Mouse (Mus musculus) MEL (cell line): ENCODE measurements around the gene Prelid3b.

Source experiments
- CHD1 ChIP-seq: IDR thresholded peaks from 2 replicates; pipeline ENCODE4 v1.6.1; 2012; ENCODE audit warnings: low read depth, mild to moderate bottlenecking, inconsistent platforms, low read length, improper control_type of control experiment
- CTCF ChIP-seq, 3 experiments: IDR thresholded peaks in 2 of 3; conservative IDR thresholded peaks in 1 of 3; 2 replicates each; pipeline ENCODE4 v1.5.1; 2011 to 2012; ENCODE audit warnings: low read length in 3 of 3, low read depth in 2 of 3, mild to moderate bottlenecking in 2 of 3, improper control_type of control experiment in 1 of 3, inconsistent platforms in 1 of 3, mixed read lengths in 1 of 3, moderate library complexity in 1 of 3; ENCODE audit not compliant: control insufficient read depth in 1 of 3, insufficient read depth in 1 of 3, poor library complexity in 1 of 3, severe bottlenecking in 1 of 3
- EP300 ChIP-seq, 2 experiments: IDR thresholded peaks; 2 replicates each; pipeline ENCODE4 v1.6.1; 2011; ENCODE audit warnings: improper control_type of control experiment in 2 of 2, low read length in 2 of 2, low read depth in 1 of 2, mild to moderate bottlenecking in 1 of 2
- GATA1 ChIP-seq: IDR thresholded peaks from 2 replicates; pipeline ENCODE4 v1.6.1; 2011; ENCODE audit warnings: low read depth, low read length, improper control_type of control experiment
- JUND ChIP-seq: IDR thresholded peaks from 2 replicates; pipeline ENCODE4 v1.6.1; 2011; ENCODE audit warnings: low read depth, mild to moderate bottlenecking, improper control_type of control experiment, low read length
- MEF2A ChIP-seq: IDR thresholded peaks from 2 replicates; pipeline ENCODE4 v1.6.1; 2014; ENCODE audit warnings: low read depth, mild to moderate bottlenecking, inconsistent platforms, low read length, improper control_type of control experiment; ENCODE audit not compliant: poor library complexity, insufficient replicate concordance, severe bottlenecking; ENCODE audit errors: extremely low read depth
- NRF1 ChIP-seq: IDR thresholded peaks from 2 replicates; pipeline ENCODE4 v1.6.1; 2014; ENCODE audit warnings: low read depth, mild to moderate bottlenecking, inconsistent platforms, low read length, improper control_type of control experiment, moderate library complexity; ENCODE audit not compliant: poor library complexity, insufficient read depth, severe bottlenecking
- POLR2A ChIP-seq, 2 experiments: IDR thresholded peaks; 2 replicates each; pipeline ENCODE4 v1.6.1; 2011 to 2012; ENCODE audit warnings: low read length in 2 of 2, mild to moderate bottlenecking in 2 of 2, control low read depth in 1 of 2, improper control_type of control experiment in 1 of 2, low read depth in 1 of 2, moderate library complexity in 1 of 2; ENCODE audit not compliant: control insufficient read depth in 1 of 2, insufficient read depth in 1 of 2, poor library complexity in 1 of 2
- RCOR1 ChIP-seq: IDR thresholded peaks from 2 replicates; pipeline ENCODE4 v1.6.1; 2012; ENCODE audit warnings: low read depth, mild to moderate bottlenecking, inconsistent platforms, low read length, improper control_type of control experiment
- TCF12 ChIP-seq: IDR thresholded peaks from 2 replicates; pipeline ENCODE4 v1.6.1; 2014; ENCODE audit warnings: low read depth, mild to moderate bottlenecking, inconsistent platforms, low read length, improper control_type of control experiment, moderate library complexity
- UBTF ChIP-seq: IDR thresholded peaks from 2 replicates; pipeline ENCODE4 v1.6.1; 2012; ENCODE audit warnings: low read depth, mild to moderate bottlenecking, inconsistent platforms, low read length, improper control_type of control experiment, moderate library complexity, borderline replicate concordance; ENCODE audit not compliant: insufficient read depth

DNA sequence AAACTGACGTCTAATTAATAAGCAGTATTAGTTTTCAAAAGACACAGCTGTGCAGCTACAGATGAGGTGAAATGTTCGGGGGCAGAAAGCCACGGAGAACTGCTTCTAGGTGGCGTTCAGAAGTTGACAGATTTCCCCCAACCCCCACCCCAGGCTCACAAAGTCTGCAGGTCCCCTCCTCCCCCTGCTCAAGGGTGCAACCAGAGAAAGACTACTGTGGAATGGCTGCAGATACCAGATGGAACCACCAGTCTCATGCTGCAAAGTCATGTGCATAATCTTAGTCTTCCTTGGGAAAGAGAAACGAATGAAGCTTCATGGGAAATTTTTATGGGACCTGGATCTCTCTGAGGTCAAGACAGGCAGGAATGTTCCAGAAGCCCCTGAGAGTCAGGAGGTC lies 29.4 kb upstream of the Prelid3b start:
- TF ChIP-seq CTCF (IDR thresholded peaks at IDR 0.05 in 2 of 3, conservative IDR thresholded peaks at IDR 0.05 in 1 of 3; ENCODE audit: control insufficient read depth in 1 of 3, insufficient read depth in 1 of 3, low read depth in 2 of 3, low read length in 3 of 3, poor library complexity in 1 of 3, severe bottlenecking in 1 of 3) (no peak), CHD1 (no peak), RCOR1 (no peak), POLR2A (IDR thresholded peaks at IDR 0.05; ENCODE audit: control insufficient read depth in 1 of 2, insufficient read depth in 1 of 2, low read depth in 1 of 2, low read length in 2 of 2, poor library complexity in 1 of 2) (no peak), MEF2A (no peak), EP300 (IDR thresholded peaks at IDR 0.05; ENCODE audit: low read depth in 1 of 2, low read length in 2 of 2) (no peak), GATA1 (no peak), NRF1 (no peak), UBTF (no peak), TCF12 (no peak), JUND (no peak)
